Mouse (Mus musculus) CD4-positive helper T cell, adult 2 months (primary cell): Measurements from ENCODE around the gene Krt19.

Source experiments
- DNase-seq: peaks from one replicate; pipeline ENCODE4 v3.0.0-alpha.2; 2012; ENCODE audit warnings: low read depth, missing footprints, low spot score

Krt19 gene

GRCm38 (mm10) chr11:100148615-100149330 lies at the start of gene Krt19:
Krt19 (minus strand) TSS chr11:100148665.
- no peak for DNase-seq

DNA sequence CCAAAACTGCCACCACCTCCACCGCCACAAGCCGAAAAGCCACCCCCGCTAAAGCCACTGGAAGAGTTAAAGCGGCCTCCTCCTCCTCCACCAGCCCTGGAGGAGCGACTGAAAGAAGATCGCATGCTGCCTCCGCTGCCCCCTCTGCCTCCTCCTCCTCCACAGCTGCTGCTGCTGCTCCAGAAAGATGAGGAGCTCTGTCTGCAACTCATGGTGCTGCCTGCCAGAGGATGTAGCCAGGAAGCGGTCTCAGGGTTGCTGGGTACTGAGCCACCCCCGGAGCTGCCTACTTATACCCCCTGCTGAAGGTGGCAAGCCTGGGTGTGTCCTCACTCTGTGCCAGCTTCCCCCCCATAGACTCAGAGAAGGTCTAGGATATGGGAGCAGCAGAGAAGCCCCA lies 44.5 kb upstream of the Krt19 start, which contains the start of gene Krt9:
TSS of gene Krt9 (minus strand) at position 255 of the 400 bp plus-strand sequence.
- DNase-seq: no peak

DNA sequence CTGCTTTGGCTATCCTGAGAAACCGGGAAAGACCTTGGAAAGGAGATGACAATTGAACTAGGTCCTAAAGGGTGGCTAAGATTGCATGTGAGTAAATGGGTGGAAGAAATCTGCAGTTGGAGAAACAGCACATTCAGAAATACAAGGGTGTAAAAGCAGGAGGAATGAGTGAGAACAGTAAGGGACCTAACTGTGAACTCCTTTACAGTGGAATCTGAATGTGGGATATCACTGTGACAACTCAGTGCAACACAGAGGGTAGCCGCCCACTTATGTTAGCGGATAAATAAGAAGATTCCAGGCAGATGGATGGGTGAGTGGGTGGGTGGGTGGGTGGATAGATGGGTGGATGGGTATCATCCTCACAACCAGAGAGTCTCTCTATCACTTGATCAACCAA lies 43.4 kb upstream of the Krt19 start:
- DNase-seq: no peak

DNA sequence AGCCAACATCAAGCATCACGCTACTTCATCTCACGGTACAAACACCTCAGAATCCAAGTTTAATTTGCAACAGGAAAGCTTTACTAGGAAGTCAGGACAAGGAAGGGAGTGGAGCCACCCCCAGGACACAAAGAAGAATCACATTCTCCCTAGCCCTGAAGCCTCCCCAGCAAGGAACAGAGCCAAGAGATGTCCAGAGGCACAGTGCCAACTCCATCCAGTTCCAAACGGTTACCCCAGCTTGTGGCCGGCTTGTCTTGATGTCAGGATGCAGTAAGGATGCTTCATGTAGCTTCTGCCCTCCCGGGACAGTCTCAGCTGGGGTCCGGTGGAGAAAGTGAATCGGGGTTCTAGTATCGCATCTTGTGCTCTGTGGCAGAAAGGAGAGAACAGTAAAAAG lies 38.3 kb upstream of the Krt19 start:
- DNase-seq: no peak

GRCm38 (mm10) chr11:100181725-100182124 lies 33.3 kb upstream of the Krt19 start:
- no peak for DNase-seq

DNA sequence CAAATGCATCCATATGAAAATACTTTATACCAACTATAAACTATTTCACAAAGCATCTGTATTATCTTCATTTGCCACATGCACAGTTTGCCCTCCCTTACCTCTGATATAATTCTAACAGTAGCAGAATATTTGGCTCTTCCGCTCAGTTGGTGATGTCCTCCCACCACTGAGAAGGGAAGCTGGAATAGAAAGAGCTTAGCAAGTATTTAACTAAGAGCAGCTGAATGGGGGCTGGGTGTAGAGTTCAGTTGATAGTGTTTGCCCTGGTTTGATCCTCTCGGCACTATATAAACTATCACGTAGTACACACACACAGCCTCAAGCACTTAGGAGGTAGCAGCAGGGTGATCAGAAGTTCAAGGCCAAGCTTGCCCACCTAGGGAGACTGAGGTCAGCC lies 30.8 kb upstream of the Krt19 start:
- DNase-seq: no peak

GRCm38 (mm10) chr11:100178307-100178706 lies 29.8 kb upstream of the Krt19 start:
- DNase-seq: no peak

- DNase-seq: no peak
Measured at GRCm38 (mm10) chr11:100176791-100177190, 28.3 kb upstream of the Krt19 start.

- peak; percentile 42 for DNase-seq
Measured at GRCm38 (mm10) chr11:100168765-100169762, 20.6 kb upstream of the Krt19 start.

GRCm38 (mm10) chr11:100168071-100168470 lies 19.6 kb upstream of the Krt19 start:
- DNase-seq: no peak

DNA sequence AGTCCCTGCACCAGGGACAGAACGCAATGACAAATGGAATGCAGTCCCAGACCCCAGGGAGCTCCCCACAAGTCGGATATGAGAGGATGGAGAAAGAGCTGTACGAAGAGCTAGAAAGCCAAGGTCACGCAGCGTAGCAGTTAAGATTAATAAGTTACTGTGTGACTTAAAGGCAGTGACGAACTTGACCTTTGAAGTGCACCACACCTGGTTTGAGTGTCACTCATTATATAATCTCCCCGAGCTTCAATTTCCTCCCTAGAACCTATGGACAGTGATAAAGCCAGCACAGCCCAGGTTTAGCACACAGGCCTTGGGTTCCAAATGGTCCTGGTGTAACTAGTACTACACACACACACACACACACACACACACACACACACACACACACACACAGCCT lies 15.9 kb upstream of the Krt19 start:
- no peak for DNase-seq

- no peak for DNase-seq
Measured at GRCm38 (mm10) chr11:100157908-100158477, 9.5 kb upstream of the Krt19 start.

GRCm38 (mm10) chr11:100157331-100157730 lies 8.9 kb upstream of the Krt19 start:
- no peak for DNase-seq

DNA sequence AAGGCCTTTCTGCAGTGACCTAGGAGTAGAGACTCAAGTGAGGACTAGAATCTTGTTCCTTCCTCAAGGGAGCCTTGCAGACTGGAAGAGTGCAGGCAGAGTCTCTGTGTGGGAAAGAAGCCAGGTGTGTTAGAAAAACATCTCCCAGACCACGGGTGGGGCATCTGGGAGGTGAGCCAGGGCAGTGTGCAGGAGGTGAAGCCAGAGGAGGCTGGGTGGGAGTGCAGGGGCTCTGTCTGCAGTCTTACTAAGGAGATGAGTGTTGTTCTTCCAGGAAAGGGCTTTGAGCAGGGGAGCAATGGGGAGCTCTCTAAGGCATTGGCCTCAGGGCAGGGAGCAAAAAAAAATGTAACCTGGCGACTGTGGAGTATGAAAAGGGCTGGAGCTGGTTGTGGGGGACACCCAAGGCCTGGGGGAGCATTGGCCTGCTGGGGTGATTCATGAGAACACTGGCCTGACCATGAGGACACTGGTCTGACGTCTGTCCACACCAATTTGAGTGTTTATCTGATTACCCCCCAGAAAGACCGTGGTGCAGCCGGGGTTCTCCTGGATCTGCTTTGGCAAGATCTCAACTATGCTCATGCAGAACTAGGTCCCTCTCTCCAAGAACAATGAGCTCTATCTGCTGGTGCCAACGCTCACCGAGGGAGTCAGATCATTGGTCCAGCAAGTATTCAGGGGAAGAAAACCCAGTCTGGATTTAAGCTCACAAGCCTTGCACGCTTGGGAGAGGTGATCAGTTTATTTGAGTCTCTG lies 7.2 kb upstream of the Krt19 start:
- no peak for DNase-seq

GRCm38 (mm10) chr11:100147566-100148353 lies 705 bp downstream of the Krt19 start:
- no peak for DNase-seq

GRCm38 (mm10) chr11:100145858-100146560 lies 2.5 kb downstream of the Krt19 start:
- DNase-seq: no peak

GRCm38 (mm10) chr11:100145104-100145503 lies 3.4 kb downstream of the Krt19 start:
- no peak for DNase-seq

GRCm38 (mm10) chr11:100140966-100141365 lies 7.5 kb downstream of the Krt19 start:
- DNase-seq: no peak

DNA sequence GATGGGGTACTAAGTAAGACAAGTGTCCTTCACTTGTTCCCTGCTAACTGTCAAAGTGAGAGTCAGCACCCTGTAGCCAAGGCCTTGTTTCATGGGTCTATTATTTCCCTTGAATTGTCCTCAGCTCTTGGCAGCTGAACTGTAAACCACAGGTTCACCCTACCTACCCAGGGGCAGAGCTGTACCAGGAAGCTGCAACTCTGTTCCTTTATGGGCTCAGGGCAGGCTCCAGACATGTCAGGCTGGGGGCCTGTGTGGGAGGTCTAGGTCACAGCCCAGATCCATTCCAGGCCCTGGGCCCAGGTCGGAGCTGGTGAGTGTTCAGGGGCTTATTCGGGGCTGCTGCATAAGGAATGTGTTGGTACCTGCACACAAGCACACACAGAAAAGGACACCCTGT lies 9.1 kb downstream of the Krt19 start:
- DNase-seq: no peak

GRCm38 (mm10) chr11:100138809-100139208 lies 9.7 kb downstream of the Krt19 start:
- DNase-seq: no peak
